Mouse (Mus musculus): ENCODE measurements at regions not wholly inside any gene's neighbourhood (a gene's known extent, or its start where the extent isn't known, plus 50 kb on each side); places are given as distances from the start of the nearest gene placed in this dataset.

- Histone ChIP-seq H3K4me1 (no peaks in the 10 kb centered on the region), H3K27ac (no peak overlapping the region), H3K9me3 (no peaks in the 10 kb centered on the region), H3K27me3 (ENCODE audit: poor library complexity, severe bottlenecking) (no peaks in the 10 kb centered on the region), H3K36me3 (replicated peaks) (no peaks in the 10 kb centered on the region), H3K4me3 (no peak overlapping the region)
- 90% methylated on average over 3 of the region's 3 CpGs for WGBS
- no peak for DNase-seq (ENCODE audit: extremely low spot score, low spot score)
Observed at GRCm38 (mm10) chr9:116277736-116278135, 102.6 kb upstream of the Tgfbr2 start.

DNA sequence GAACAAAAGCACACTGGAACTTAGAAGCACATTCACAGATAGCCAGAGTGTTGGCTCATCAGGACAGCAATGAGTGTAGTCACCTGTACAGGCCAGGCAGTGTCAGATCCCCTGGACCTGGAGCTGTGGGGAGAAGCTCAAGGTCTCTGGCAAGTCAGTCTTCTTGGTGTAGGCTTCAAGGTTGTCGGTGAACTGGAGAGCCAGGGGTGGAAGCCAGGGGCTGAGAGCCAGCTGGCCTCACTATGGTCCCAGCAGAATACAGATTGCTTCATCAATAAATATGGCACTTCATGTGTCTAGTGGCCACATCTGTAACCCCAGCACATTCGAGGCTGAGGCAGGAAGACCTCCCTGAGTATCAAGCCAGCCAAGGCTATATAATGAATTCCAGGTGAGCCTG, 101.0 kb upstream of the Tgfbr2 start:
- no peaks in the 10 kb centered on the region for H3K4me1 ChIP-seq
- 89% methylated on average over 2 of the region's 2 CpGs for WGBS
- no peak for DNase-seq (ENCODE audit: extremely low spot score, low spot score)

DNA sequence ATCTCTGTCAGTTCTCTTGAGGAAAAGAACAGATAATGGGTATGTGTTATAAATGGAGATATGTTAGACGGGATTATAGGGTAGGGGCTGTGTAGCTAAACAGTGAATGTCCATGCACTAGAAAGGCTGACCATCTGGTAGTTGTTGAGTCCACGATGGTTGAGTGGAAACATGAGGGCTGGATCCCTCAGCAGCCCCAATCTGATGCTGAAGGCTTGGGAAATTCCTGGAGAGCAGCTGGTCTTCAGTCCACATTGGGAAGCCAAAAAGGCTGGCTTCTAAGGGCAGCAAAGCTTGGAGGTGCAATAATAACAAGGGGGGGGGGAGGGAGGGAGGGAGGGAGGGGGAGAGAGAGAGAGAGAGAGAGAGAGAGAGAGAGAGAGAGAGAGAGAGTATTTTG, 97.3 kb upstream of the Tgfbr2 start:
- Histone ChIP-seq H3K4me3 (no peak overlapping the region), H3K36me3 (replicated peaks) (no peaks in the 10 kb centered on the region), H3K27ac (no peak overlapping the region), H3K9me3 (no peaks in the 10 kb centered on the region), H3K4me1 (no peaks in the 10 kb centered on the region), H3K27me3 (ENCODE audit: poor library complexity, severe bottlenecking) (no peaks in the 10 kb centered on the region)
- DNase-seq (ENCODE audit: extremely low spot score, low spot score) = no peak
- WGBS = 78% methylated on average over 2 of the region's 2 CpGs

More for the DNA sequence above, 101.0 kb upstream of the Tgfbr2 start:
- Histone ChIP-seq H3K36me3 (replicated peaks) (no peaks in the 10 kb centered on the region), H3K4me3 (no peak overlapping the region), H3K9me3 (no peaks in the 10 kb centered on the region), H3K27ac (no peak overlapping the region), H3K27me3 (ENCODE audit: poor library complexity, severe bottlenecking) (no peaks in the 10 kb centered on the region)

DNA sequence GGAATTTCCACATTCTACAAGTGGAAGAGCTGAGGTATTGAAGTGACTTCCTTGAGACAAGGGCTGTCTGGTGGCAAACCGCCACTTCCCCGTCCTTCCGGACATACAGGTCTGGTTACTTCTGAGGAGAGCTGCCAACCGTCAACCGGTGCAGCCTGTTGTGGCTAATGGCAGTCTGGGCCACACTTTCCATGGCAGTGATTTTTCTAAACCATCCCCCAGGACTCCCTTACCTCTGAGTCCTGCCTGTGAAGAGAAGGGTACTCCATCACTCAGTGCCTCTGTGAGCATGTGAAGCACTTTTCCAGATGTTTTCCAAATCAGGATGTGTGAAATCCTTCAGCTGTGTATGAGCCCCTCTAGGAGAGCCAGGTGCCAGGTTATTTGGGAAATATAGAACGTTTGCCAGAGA, 95.3 kb upstream of the Tgfbr2 start:
- no peaks in the 10 kb centered on the region for H3K36me3 ChIP-seq (replicated peaks)
- no peak overlapping the region for H3K27ac ChIP-seq
- no peak overlapping the region for H3K4me3 ChIP-seq
- 88% methylated on average over 6 of the region's 6 CpGs for WGBS
- no peaks in the 10 kb centered on the region for H3K4me1 ChIP-seq
- H3K27me3 ChIP-seq (ENCODE audit: poor library complexity, severe bottlenecking) = no peaks in the 10 kb centered on the region
- DNase-seq (ENCODE audit: extremely low spot score, low spot score) = no peak
- H3K9me3 ChIP-seq = no peaks in the 10 kb centered on the region

GRCm38 (mm10) chr9:116267411-116267810, 92.3 kb upstream of the Tgfbr2 start:
- 86% methylated on average over 4 of the region's 4 CpGs for WGBS

GRCm38 (mm10) chr9:116263833-116264232, 88.7 kb upstream of the Tgfbr2 start:
- Histone ChIP-seq H3K4me1 (no peaks in the 10 kb centered on the region), H3K9me3 (no peaks in the 10 kb centered on the region), H3K27ac (no peak overlapping the region), H3K4me3 (no peak overlapping the region), H3K27me3 (ENCODE audit: poor library complexity, severe bottlenecking) (no peaks in the 10 kb centered on the region), H3K36me3 (replicated peaks) (no peaks in the 10 kb centered on the region)
- 91% methylated on average over 7 of the region's 7 CpGs for WGBS
- DNase-seq (ENCODE audit: extremely low spot score, low spot score) = no peak

More at GRCm38 (mm10) chr9:116267411-116267810, 92.3 kb upstream of the Tgfbr2 start:
- DNase-seq (ENCODE audit: extremely low spot score, low spot score) = no peak
- no peak overlapping the region for H3K27ac ChIP-seq
- H3K36me3 ChIP-seq (replicated peaks) = no peaks in the 10 kb centered on the region
- H3K4me1 ChIP-seq = no peaks in the 10 kb centered on the region
- no peak overlapping the region for H3K4me3 ChIP-seq
- no peaks in the 10 kb centered on the region for H3K9me3 ChIP-seq
- no peaks in the 10 kb centered on the region for H3K27me3 ChIP-seq (ENCODE audit: poor library complexity, severe bottlenecking)

GRCm38 (mm10) chr9:116259569-116259968, 84.4 kb upstream of the Tgfbr2 start:
- no peaks in the 10 kb centered on the region for H3K36me3 ChIP-seq (replicated peaks)
- H3K4me3 ChIP-seq = no peak overlapping the region
- WGBS = 87% methylated on average over 10 of the region's 10 CpGs
- H3K27me3 ChIP-seq (ENCODE audit: poor library complexity, severe bottlenecking) = no peaks in the 10 kb centered on the region
- H3K4me1 ChIP-seq = no peaks in the 10 kb centered on the region
- DNase-seq (ENCODE audit: extremely low spot score, low spot score) = no peak
- no peak overlapping the region for H3K27ac ChIP-seq
- no peaks in the 10 kb centered on the region for H3K9me3 ChIP-seq

GRCm38 (mm10) chr9:116253546-116253945, 78.4 kb upstream of the Tgfbr2 start:
- WGBS = 75% methylated on average over 15 of the region's 15 CpGs
- no peak for DNase-seq (ENCODE audit: extremely low spot score, low spot score)

GRCm38 (mm10) chr9:116252788-116253187, 77.6 kb upstream of the Tgfbr2 start:
- no peak overlapping the region for H3K4me3 ChIP-seq
- DNase-seq (ENCODE audit: extremely low spot score, low spot score) = no peak
- H3K27ac ChIP-seq = no peak overlapping the region
- H3K4me1 ChIP-seq = peaks cover 6% of the 10 kb centered on the region; the same call in 1 of the 2 replicates
- no peaks in the 10 kb centered on the region for H3K9me3 ChIP-seq
- no peaks in the 10 kb centered on the region for H3K27me3 ChIP-seq (ENCODE audit: poor library complexity, severe bottlenecking)
- 87% methylated on average over 8 of the region's 8 CpGs for WGBS
- H3K36me3 ChIP-seq (replicated peaks) = no peaks in the 10 kb centered on the region

More at GRCm38 (mm10) chr9:116253546-116253945, 78.4 kb upstream of the Tgfbr2 start:
- Histone ChIP-seq H3K27ac (peak overlapping the region; percentile 60), H3K4me1 (peaks cover 6% of the 10 kb centered on the region; the same call in 1 of the 2 replicates), H3K4me3 (no peak overlapping the region), H3K36me3 (replicated peaks) (no peaks in the 10 kb centered on the region), H3K9me3 (no peaks in the 10 kb centered on the region), H3K27me3 (ENCODE audit: poor library complexity, severe bottlenecking) (no peaks in the 10 kb centered on the region)

DNA sequence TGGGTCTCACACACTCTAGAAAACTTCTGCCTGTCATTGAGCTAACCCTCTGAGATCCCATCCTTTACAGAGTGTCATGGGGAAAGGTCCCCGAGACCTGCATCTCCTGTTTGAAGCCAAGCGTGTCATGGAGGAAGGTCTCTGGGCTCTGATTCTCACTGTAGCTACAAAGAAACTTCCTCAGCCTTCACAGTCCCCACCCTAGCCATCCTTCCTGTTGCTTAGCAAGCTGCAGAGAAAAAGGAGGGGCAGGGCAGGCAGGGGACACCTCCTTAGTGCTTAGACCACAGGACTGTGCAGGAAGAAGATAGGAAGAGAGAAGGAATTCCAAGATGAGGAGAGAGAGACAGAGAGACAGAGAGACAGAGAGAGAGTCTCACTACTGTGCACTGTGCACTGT, 74.6 kb upstream of the Tgfbr2 start:
- no peaks in the 10 kb centered on the region for H3K9me3 ChIP-seq
- no peak for DNase-seq (ENCODE audit: extremely low spot score, low spot score)
- WGBS = 87% methylated on average over 2 of the region's 2 CpGs
- no peak overlapping the region for H3K4me3 ChIP-seq
- H3K27ac ChIP-seq = no peak overlapping the region
- H3K4me1 ChIP-seq = peaks cover 6% of the 10 kb centered on the region; the same call in 1 of the 2 replicates
- H3K36me3 ChIP-seq (replicated peaks) = no peaks in the 10 kb centered on the region
- H3K27me3 ChIP-seq (ENCODE audit: poor library complexity, severe bottlenecking) = no peaks in the 10 kb centered on the region

DNA sequence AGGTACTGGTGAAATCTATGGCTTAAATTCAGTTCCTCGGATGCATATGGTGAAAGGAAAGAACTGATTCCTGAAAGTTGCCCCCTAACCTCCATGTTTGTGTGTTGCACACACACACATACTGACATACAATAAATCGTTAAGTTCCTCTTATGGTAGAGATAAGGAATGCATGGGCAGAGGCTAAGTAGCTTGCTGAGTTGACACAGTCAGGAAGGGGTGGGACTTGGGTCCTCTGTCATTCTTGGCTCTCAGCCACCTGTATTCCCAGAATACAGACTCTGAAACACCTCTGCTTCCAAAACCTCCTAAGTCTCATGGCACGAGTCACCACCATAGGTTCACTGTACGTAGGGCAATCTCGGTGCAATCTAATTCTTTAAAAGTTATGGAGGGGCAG, 70.0 kb upstream of the Tgfbr2 start:
- Histone ChIP-seq H3K36me3 (replicated peaks) (no peaks in the 10 kb centered on the region), H3K27ac (no peak overlapping the region), H3K27me3 (ENCODE audit: poor library complexity, severe bottlenecking) (no peaks in the 10 kb centered on the region), H3K4me3 (no peak overlapping the region), H3K9me3 (no peaks in the 10 kb centered on the region), H3K4me1 (0 out of 2 replicates have a peak, but pooled peaks cover 1% of the 10 kb centered on the region)
- DNase-seq (ENCODE audit: extremely low spot score, low spot score) = no peak
- WGBS = 86% methylated on average over 5 of the region's 5 CpGs

DNA sequence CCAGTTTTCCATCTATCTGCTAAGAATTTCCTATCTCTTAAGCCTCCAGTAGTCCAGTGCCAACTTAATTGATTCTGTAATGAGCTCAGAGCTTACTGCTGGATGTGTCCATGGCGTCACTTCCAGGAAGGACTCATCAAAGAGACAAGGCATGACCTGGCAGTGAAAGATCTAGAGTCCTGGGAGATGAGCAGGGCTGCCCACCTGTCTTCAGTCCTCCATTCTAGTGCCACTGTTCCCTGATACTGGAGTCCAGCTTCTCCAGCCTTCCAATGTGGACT, 69.4 kb upstream of the Tgfbr2 start:
- 86% methylated on average over 1 of the region's 1 CpGs for WGBS
- no peaks in the 10 kb centered on the region for H3K27me3 ChIP-seq (ENCODE audit: poor library complexity, severe bottlenecking)
- H3K4me3 ChIP-seq = no peak overlapping the region
- 0 out of 2 replicates have a peak, but pooled peaks cover 5% of the 10 kb centered on the region for H3K4me1 ChIP-seq
- H3K36me3 ChIP-seq (replicated peaks) = no peaks in the 10 kb centered on the region
- no peak overlapping the region for H3K27ac ChIP-seq
- no peaks in the 10 kb centered on the region for H3K9me3 ChIP-seq
- no peak for DNase-seq (ENCODE audit: extremely low spot score, low spot score)

- WGBS = 84% methylated on average over 8 of the region's 8 CpGs
- H3K36me3 ChIP-seq (replicated peaks) = no peaks in the 10 kb centered on the region
- no peaks in the 10 kb centered on the region for H3K9me3 ChIP-seq
- 0 out of 2 replicates have a peak, but pooled peaks cover 5% of the 10 kb centered on the region for H3K4me1 ChIP-seq
- H3K4me3 ChIP-seq = no peak overlapping the region
- no peak overlapping the region for H3K27ac ChIP-seq
- no peak for DNase-seq (ENCODE audit: extremely low spot score, low spot score)
- no peaks in the 10 kb centered on the region for H3K27me3 ChIP-seq (ENCODE audit: poor library complexity, severe bottlenecking)
Observed at GRCm38 (mm10) chr9:116243775-116244618, 68.8 kb upstream of the Tgfbr2 start.

All from forebrain, embryonic 10.5 days (tissue).